Mouse (Mus musculus) midbrain, embryonic 14.5 days (tissue): ENCODE results near the gene Ccn6. TPM values are rescaled to one million over a fixed set of nuclear protein-coding genes. Genes with fewer than 3 reads are reported as not detected.

ENCODE experiments used
- ATAC-seq: fragments of 200-750 bp; cut with Nextera tagmentation; 2 replicates; pipeline ENCODE4 v1.8.0; 2017; ENCODE audit warnings: moderate number of reproducible peaks, moderate library complexity; ENCODE audit not compliant: low FRiP score, low TSS enrichment
- DNase-seq: peaks from one replicate; pipeline ENCODE4 v3.0.0-alpha.2; 2015
- H3K27ac ChIP-seq: fragments of 300-500 bp; sonication (generic); replicated peaks from 2 replicates; pipeline ENCODE4 v1.5.1; 2014; ENCODE audit warnings: mild to moderate bottlenecking, low read depth, low read length, moderate library complexity
- H3K27me3 ChIP-seq: fragments of 300-500 bp; sonication (generic); 2 replicates; pipeline ENCODE4 v1.6.1; 2014; ENCODE audit warnings: low read length, control low read depth, mixed read lengths; ENCODE audit not compliant: control insufficient read depth, insufficient read depth
- H3K36me3 ChIP-seq: fragments of 300-500 bp; sonication (generic); 2 replicates; pipeline ENCODE4 v1.6.1; 2014; ENCODE audit warnings: low read length, control low read depth; ENCODE audit not compliant: control insufficient read depth, insufficient read depth
- H3K4me1 ChIP-seq: fragments of 300-500 bp; sonication (generic); 2 replicates; pipeline ENCODE4 v1.6.1; 2014; ENCODE audit warnings: mild to moderate bottlenecking, antibody characterized with exemption, low read length, control low read depth; ENCODE audit not compliant: control insufficient read depth, insufficient read depth
- H3K4me2 ChIP-seq: fragments of 300-500 bp; sonication (generic); 2 replicates; pipeline ENCODE4 v1.6.1; 2014; ENCODE audit warnings: mild to moderate bottlenecking, low read length, moderate library complexity
- H3K4me3 ChIP-seq: fragments of 300-500 bp; sonication (generic); replicated peaks from 2 replicates; pipeline ENCODE4 v1.5.1; 2014; ENCODE audit warnings: low read depth, low read length
- H3K9ac ChIP-seq: fragments of 300-500 bp; sonication (generic); replicated peaks from 2 replicates; pipeline ENCODE4 v1.6.1; 2014; ENCODE audit warnings: mild to moderate bottlenecking, low read length, moderate library complexity
- H3K9me3 ChIP-seq: fragments of 300-500 bp; sonication (generic); 2 replicates; pipeline ENCODE4 v1.6.1; 2016; ENCODE audit warnings: low read length, control low read depth, mixed read lengths; ENCODE audit not compliant: control insufficient read depth
- WGBS: fragments of 180-500 bp; shearing (Covaris S2); extraction: QIAGEN DNeasy Blood & Tissue Kit; methylation state at CpG from one replicate; pipeline ENCODE4 v1.1.7; 2014; 5-methylcytosine and 5-hydroxymethylcytosine counted together
- polyA plus RNA-seq: library from polyadenylated mRNA; unstranded; fragments of >200 nt; fragmentation: Nextera tagmentation; extraction: Ambion mirVana; gene quantifications from 2 replicates; pipeline ENCODE4 v1.2.1, GENCODE M21; 2014

The Ccn6 gene
- polyA plus RNA-seq, 1 experiment from 2014 or later: 0.50 TPM

GRCm38 (mm10) chr10:39142216-39142615 lies 21.4 kb downstream of the Ccn6 start:
- Histone ChIP-seq H3K4me2 (no peak overlapping the region), H3K9me3 (no peaks in the 10 kb centered on the region), H3K4me3 (no peak overlapping the region), H3K9ac (no peak overlapping the region), H3K27me3 (no peaks in the 10 kb centered on the region), H3K27ac (no peak overlapping the region), H3K4me1 (no peaks in the 10 kb centered on the region), H3K36me3 (peaks cover 66% of the 10 kb centered on the region)
- ATAC-seq (no peak), DNase-seq (no peak)
- WGBS: 84% methylated on average over 12 of the region's 12 CpGs

- Histone ChIP-seq H3K9ac (no peak overlapping the region), H3K27me3 (no peaks in the 10 kb centered on the region), H3K36me3 (peaks cover 65% of the 10 kb centered on the region), H3K4me2 (no peak overlapping the region), H3K27ac (no peak overlapping the region), H3K9me3 (no peaks in the 10 kb centered on the region), H3K4me1 (no peaks in the 10 kb centered on the region), H3K4me3 (no peak overlapping the region)
- ATAC-seq (no peak), DNase-seq (no peak)
- 95% methylated on average over 2 of the region's 2 CpGs for WGBS
Measured at GRCm38 (mm10) chr10:39141401-39141800, 22.2 kb downstream of the Ccn6 start.

DNA sequence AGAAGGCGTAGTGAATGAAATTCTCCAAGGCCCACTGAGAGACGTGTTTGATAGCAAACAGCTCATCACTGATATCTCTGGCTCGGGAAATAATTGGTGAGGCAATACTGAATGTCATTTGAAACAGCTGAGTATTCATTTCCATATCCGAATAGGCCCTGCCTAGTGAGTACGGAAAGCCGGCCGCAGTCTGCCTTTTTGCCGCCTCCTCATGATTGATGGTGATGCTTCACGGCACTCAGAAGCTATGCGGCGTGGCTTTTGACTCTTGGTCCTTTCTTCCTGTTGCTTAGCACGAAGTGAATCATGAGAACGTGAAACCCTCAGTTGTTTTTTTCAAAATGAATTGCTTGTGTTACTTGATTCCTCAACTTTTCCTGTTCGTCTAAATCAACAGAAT lies 22.8 kb downstream of the Ccn6 start:
- Histone ChIP-seq H3K4me1 (no peaks in the 10 kb centered on the region), H3K27ac (no peak overlapping the region), H3K36me3 (peaks cover 63% of the 10 kb centered on the region), H3K9ac (no peak overlapping the region), H3K4me3 (no peak overlapping the region), H3K4me2 (no peak overlapping the region), H3K27me3 (no peaks in the 10 kb centered on the region), H3K9me3 (no peaks in the 10 kb centered on the region)
- ATAC-seq (no peak), DNase-seq (no peak)
- WGBS: 85% methylated on average over 14 of the region's 14 CpGs

- Histone ChIP-seq H3K36me3 (peaks cover 49% of the 10 kb centered on the region), H3K4me2 (no peak overlapping the region), H3K27ac (no peak overlapping the region), H3K4me1 (no peaks in the 10 kb centered on the region; the same call in 1 of the 2 replicates), H3K9me3 (no peaks in the 10 kb centered on the region), H3K27me3 (no peaks in the 10 kb centered on the region), H3K4me3 (no peak overlapping the region), H3K9ac (no peak overlapping the region)
- WGBS: 86% methylated on average over 6 of the region's 6 CpGs
- ATAC-seq: no peak
- no peak for DNase-seq
Measured at GRCm38 (mm10) chr10:39138761-39139160, 24.8 kb downstream of the Ccn6 start.

DNA sequence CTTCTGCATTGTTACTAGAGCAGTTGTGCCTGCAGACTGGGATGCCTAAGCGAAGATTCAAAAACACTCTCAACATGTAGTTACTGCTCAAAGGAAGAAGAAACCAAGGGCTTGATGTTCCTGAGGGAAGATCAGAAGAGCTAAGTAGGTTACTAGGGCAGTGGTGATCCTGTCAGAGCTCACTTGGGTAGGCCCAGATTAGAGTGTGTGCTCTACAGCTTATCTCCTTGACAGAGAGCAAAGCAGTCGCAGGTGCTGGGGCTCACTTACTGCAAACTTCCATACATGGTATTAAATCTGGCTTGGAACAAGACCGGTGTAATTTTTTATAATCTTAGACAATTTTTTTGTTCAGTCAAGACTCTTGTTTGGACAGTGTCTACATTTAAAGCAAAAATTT lies 25.8 kb downstream of the Ccn6 start:
- Histone ChIP-seq H3K4me3 (no peak overlapping the region), H3K9ac (no peak overlapping the region), H3K36me3 (peaks cover 40% of the 10 kb centered on the region), H3K9me3 (no peaks in the 10 kb centered on the region), H3K4me2 (no peak overlapping the region), H3K4me1 (no peaks in the 10 kb centered on the region; the same call in 1 of the 2 replicates), H3K27me3 (no peaks in the 10 kb centered on the region), H3K27ac (no peak overlapping the region)
- ATAC-seq (no peak), DNase-seq (no peak)
- WGBS: 91% methylated on average over 3 of the region's 3 CpGs

DNA sequence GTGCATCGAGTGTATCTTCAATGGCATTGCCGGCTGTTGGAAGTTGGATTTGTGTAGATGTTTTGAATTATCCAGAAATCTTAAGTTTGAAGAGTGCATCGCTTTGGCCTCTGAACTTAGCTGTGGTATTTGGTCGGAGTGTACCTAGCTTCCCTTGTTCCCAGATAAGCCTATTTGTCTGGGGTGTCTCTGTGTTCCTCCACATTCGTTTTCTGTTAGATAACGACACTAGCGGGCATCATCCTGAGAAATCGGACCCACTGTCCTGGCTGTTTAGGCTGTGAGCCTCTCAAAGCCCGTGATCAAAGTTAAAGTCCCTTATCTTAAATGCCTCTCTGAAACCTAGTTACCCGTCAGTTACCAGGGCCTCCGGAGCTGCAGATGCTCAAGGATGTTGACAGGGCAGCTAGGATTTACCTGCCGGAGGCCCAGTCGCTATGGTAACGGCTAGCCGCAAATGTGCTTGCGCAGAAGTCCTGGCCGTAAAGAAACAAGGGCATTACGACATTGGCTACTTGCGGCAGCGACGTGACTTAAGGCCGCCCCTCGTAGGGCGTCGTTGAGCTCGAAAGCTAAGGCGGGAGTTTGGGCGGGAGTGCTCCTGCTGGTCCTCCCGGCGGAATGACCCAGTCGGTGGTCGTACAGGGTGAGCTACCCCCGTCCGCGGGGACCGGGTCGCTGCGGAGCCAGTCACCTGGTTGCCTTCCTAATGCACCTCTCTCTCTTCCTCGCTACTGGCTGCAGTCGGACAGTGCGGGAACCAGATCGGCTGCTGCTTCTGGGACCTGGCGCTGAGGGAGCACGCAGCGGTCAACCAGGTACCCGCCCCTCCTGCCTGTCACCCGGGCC lies 29.9 kb downstream of the Ccn6 start, which contains the start of the genes Fam229b and Tube1:
TSS of gene Fam229b (minus strand) at position 453 of the 849 bp plus-strand sequence.
TSS of gene Tube1 (plus strand) at position 515 of the 849 bp plus-strand sequence.
- Histone ChIP-seq H3K4me3 (peak within 1 kb of the TSS; percentile 69), H3K4me1 (no peaks in the 10 kb centered on the region; the same call in 1 of the 2 replicates), H3K9me3 (no peaks in the 10 kb centered on the region), H3K27ac (peak within 1 kb of the TSS; percentile 82), H3K9ac (peak within 1 kb of the TSS; percentile 67), H3K36me3 (peaks cover 16% of the 10 kb centered on the region), H3K27me3 (no peaks in the 10 kb centered on the region), H3K4me2 (peak within 1 kb of the TSS; percentile 73)
- 4% methylated on average over 47 of the region's 47 CpGs for WGBS
- peak; percentile 89 for ATAC-seq
- peak; percentile 98 for DNase-seq

- WGBS: 39% methylated on average over 4 of the region's 4 CpGs
- Histone ChIP-seq H3K9me3 (no peaks in the 10 kb centered on the region), H3K27me3 (no peaks in the 10 kb centered on the region), H3K4me2 (no peak overlapping the region), H3K36me3 (0 out of 2 replicates have a peak, but pooled peaks cover 7% of the 10 kb centered on the region), H3K4me3 (no peak overlapping the region), H3K9ac (no peak overlapping the region), H3K27ac (no peak overlapping the region), H3K4me1 (no peaks in the 10 kb centered on the region)
- ATAC-seq: no peak
- DNase-seq: peak; percentile 52
Measured at GRCm38 (mm10) chr10:39121412-39121811, 42.2 kb downstream of the Ccn6 start.

- 47% methylated on average over 4 of the region's 4 CpGs for WGBS
- Histone ChIP-seq H3K4me2 (no peak overlapping the region), H3K9me3 (no peaks in the 10 kb centered on the region), H3K4me1 (no peaks in the 10 kb centered on the region), H3K4me3 (no peak overlapping the region), H3K27me3 (no peaks in the 10 kb centered on the region), H3K9ac (no peak overlapping the region), H3K27ac (no peak overlapping the region), H3K36me3 (no peaks in the 10 kb centered on the region)
- peak; percentile 39 for DNase-seq
- no peak for ATAC-seq
Measured at GRCm38 (mm10) chr10:39109489-39109874, 54.1 kb downstream of the Ccn6 start.
